Mouse (Mus musculus): ENCODE measurements around the gene Itpr1. TPM values are rescaled to one million over a fixed set of nuclear protein-coding genes. Genes with fewer than 3 reads are reported as not detected.

Itpr1 gene
- total RNA-seq, 4 experiments from 2014 or later: 33.9 to 36.9 (median 36.4) TPM

- DNase-seq (ENCODE audit: low spot score): no peak
These were observed 104.1 kb downstream of the Itpr1 start for GRCm38 (mm10) chr6:108316951-108317350.

GRCm38 (mm10) chr6:108321653-108322052 is 108.8 kb downstream of the Itpr1 start:
- no peak for DNase-seq (ENCODE audit: low spot score)

- DNase-seq (ENCODE audit: low spot score): no peak
These were observed 111.6 kb downstream of the Itpr1 start for GRCm38 (mm10) chr6:108324464-108325025.

- no peak for DNase-seq (ENCODE audit: low spot score)
These were observed 112.5 kb downstream of the Itpr1 start for GRCm38 (mm10) chr6:108325400-108325799.

- DNase-seq (ENCODE audit: low spot score): no peak
These were observed 113.1 kb downstream of the Itpr1 start for GRCm38 (mm10) chr6:108325948-108326411.

GRCm38 (mm10) chr6:108326751-108327161 is 113.9 kb downstream of the Itpr1 start:
- no peak for DNase-seq (ENCODE audit: low spot score)

GRCm38 (mm10) chr6:108327561-108327960 is 114.7 kb downstream of the Itpr1 start:
- no peak for DNase-seq (ENCODE audit: low spot score)

GRCm38 (mm10) chr6:108328296-108328695 is 115.4 kb downstream of the Itpr1 start:
- DNase-seq (ENCODE audit: low spot score): no peak

GRCm38 (mm10) chr6:108330461-108330860 is 117.6 kb downstream of the Itpr1 start:
- DNase-seq (ENCODE audit: low spot score): peak; percentile 39

DNA sequence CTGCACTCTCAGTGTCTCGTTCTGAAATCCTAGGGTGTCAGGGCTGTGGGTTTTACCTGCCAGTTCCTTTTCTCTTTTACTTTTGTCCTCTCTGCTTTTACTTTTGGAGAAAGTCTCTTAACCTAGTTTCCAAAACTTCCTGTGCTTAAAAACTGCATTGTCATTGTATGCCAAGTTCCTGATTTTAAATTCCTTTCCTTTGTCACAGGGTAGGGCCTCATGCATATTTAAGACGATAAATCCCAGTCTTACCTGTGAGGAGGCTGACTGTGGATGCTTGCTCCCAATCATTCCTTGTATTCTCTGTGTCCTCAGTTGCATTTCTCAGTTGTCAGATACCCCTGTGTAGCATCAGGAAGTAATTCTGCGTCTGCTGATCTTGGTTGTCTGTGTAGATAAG is 118.4 kb downstream of the Itpr1 start:
- no peak for DNase-seq (ENCODE audit: low spot score)

DNA sequence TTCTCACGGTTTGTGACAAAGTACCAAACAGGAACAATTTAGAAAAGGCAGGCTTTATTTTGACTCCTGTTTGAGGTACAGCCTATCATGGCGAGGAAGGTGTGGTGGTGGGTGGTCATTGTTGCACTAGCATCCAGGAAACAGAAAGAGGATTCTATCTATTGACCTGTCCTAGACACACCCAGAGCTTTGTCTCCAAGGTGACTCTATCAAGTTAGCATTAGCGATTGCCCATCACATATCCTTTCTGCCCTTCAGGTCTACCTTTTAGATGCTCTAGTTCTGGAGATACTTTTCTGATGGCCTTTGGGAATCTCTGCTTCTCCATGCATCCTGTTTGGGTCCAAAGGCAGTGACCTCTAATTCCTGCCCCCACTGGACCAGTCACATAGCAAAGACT is 121.2 kb downstream of the Itpr1 start:
- no peak for DNase-seq (ENCODE audit: low spot score)

GRCm38 (mm10) chr6:108335202-108335823 is 122.4 kb downstream of the Itpr1 start:
- no peak for DNase-seq (ENCODE audit: low spot score)

DNA sequence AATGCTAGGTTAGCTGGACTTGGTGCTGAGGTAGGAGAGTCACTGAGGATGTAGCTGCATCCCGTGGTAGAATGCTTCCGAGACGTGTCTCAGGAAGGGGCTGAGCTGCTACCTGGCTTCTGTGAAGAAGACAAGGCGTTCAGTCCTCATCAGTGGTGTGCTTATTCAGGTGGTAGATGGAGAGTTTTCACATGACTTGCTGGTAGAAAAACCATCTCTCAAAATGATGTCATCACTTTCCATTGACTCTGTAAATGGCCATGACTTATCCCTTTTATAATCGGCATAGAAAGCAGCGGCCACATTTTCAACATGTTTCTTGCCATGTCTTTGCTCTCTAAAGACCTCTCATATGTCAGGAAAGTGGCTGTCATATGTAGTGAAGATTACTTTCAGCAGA is 123.6 kb downstream of the Itpr1 start:
- no peak for DNase-seq (ENCODE audit: low spot score)

GRCm38 (mm10) chr6:108337289-108337688 is 124.4 kb downstream of the Itpr1 start:
- no peak for DNase-seq (ENCODE audit: low spot score)

GRCm38 (mm10) chr6:108338362-108338761 is 125.5 kb downstream of the Itpr1 start:
- DNase-seq (ENCODE audit: low spot score): no peak

DNA sequence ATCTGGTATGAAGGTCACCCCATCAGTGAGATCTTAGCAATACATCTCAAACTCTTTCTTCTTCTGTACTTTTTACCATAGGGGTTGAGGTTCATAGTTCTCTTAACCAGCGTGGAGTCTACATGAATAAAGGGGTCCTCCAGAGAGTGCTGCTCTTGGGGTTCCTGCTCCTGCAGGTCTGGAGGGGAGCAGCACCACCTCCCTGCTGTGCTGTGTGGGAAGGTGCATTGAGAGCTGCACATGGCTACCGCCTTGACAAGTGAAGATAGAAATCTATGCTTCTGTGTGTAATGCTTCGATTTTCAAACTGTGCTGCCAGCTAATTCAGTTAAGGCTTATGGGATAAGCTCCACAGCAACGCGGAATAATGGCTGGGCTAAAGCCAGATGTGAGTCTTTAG is 130.1 kb downstream of the Itpr1 start:
- no peak for DNase-seq (ENCODE audit: low spot score)

- no peak for DNase-seq (ENCODE audit: low spot score)
These were observed 130.9 kb downstream of the Itpr1 start for GRCm38 (mm10) chr6:108343781-108344310.

DNA sequence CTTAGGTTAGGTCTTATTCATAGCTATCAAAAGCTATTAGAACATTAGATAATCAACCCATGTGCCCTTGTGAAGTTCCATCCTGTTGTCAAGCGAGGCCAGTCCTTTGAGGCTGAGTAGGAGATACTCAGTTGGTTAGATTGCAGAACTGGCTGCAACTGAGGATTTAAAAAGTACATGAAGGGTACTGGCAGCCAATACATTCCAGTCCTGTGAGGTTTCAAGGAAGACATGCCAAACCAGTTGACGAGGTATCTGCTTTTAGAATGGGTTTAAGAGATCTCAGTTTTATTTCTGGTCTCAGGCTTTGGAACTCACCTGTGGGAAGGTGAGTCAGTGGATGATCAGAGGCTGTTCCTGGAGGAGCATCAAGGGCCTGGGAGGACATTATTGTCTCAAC is 137.9 kb downstream of the Itpr1 start:
- peak; percentile 28 for DNase-seq (ENCODE audit: low spot score)

GRCm38 (mm10) chr6:108351998-108352397 is 139.1 kb downstream of the Itpr1 start:
- no peak for DNase-seq (ENCODE audit: low spot score)

GRCm38 (mm10) chr6:108367412-108367811 is 154.5 kb downstream of the Itpr1 start:
- no peak for DNase-seq (ENCODE audit: low spot score)

DNA sequence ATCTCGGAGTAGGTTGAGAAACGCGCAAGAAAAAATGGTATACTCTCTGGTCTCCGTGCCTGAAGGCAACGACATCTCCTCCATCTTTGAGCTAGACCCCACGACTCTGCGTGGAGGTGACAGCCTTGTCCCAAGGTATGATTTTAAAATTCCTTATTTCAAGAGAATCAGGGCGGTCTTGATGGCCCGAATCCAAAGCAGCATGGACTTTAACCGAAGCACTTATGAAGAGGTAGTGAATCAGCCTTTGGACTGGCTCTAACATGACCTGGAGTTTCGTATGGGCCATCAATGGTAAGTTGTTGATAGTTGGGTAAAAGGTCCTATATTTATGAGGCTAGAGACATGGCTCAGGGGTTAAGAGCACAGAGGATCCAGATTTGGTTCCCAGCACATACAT is 156.1 kb downstream of the Itpr1 start:
- DNase-seq (ENCODE audit: low spot score): no peak

DNA sequence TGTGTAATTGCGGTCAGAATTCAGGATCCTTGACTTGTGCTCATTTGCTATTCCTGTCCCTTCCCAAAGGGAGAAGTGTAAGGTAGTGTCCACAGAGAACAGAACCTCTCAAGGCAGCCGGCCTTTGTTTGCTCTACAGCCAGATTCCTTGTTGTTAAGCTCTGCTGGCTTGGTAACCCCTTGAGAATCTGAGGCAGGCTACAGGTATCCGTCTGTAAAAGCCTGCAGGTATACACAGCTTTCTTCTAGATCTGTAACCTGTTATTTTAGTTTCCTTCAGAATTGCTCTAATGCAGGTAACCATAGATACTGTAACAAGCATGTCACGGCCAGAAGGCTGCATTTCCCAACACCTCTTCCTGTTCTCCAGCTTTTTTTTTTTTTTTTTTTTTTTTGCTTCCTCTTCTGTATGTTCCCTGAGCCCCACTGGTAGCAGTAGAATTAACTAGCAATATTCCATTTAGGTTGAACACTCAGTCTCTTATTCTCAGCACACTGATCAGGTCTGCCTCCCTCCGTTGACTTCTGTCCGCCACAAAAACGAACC is 158.5 kb downstream of the Itpr1 start:
- no peak for DNase-seq (ENCODE audit: low spot score)

GRCm38 (mm10) chr6:108374019-108374418 is 161.1 kb downstream of the Itpr1 start:
- no peak for DNase-seq (ENCODE audit: low spot score)

Data from heart, adult 8-10 months (tissue).